Mouse (Mus musculus) liver, adult 2 months (tissue): ENCODE data around the gene Lyrm7.

ENCODE experiments used
- CTCF ChIP-seq: fragments of 200-500 bp; IDR thresholded peaks from 2 replicates; pipeline ENCODE4 v1.5.1; 2011; ENCODE audit warnings: low read depth, low read length, control low read depth
- POLR2A ChIP-seq: fragments of 200-500 bp; IDR thresholded peaks from 2 replicates; pipeline ENCODE4 v1.6.1; 2011; ENCODE audit warnings: low read length, control low read depth; ENCODE audit not compliant: insufficient read depth; ENCODE audit errors: extremely low read depth

DNA sequence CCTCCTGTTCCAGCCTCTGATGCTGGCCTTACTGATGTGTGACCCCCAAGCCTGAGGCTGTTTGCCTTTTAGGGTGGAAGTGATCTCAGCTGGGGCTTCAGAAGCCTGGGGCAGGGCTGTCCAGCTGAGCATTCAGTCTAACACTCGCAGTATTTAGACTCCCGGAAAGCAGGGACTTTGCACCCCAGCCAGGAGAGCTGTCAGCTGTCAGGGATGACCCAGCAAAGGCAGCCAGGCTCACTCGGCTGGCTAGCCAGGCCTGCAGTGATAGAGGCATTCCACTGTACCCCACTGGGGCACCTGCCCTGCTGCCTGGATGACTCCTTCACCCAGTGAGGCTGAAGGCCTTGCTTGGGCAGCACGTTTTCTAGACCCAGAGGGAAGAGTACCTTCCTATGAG, 45.2 kb upstream of the Lyrm7 start:
- TF ChIP-seq CTCF, result no peak
- TF ChIP-seq POLR2A, result no peak
